Mouse (Mus musculus): ENCODE measurements around the gene Vti1a. TPM values are rescaled to one million over a fixed set of nuclear protein-coding genes. Genes with fewer than 3 reads are reported as not detected.

Vti1a gene
- polyA plus RNA-seq, 1 experiment, result 6.8 TPM

- no peak for TF ChIP-seq GATA1 (IDR thresholded peaks at IDR 0.05; ENCODE audit: borderline replicate concordance, low read length)
- TF ChIP-seq FLI1 (IDR thresholded peaks at IDR 0.05; ENCODE audit: low read length), result no peak
- Histone ChIP-seq H3K4me1 (peaks cover 16% of the 10 kb centered on the region), H3K27me3 (replicated peaks) (no peaks in the 10 kb centered on the region), H3K4me3 (replicated peaks) (no peak overlapping the region), H3K9me3 (no peaks in the 10 kb centered on the region), H3K36me3 (replicated peaks; ENCODE audit: low read length) (peaks cover 6% of the 10 kb centered on the region)
These were observed 175.3 kb downstream of the Vti1a start for GRCm38 (mm10) chr19:55491126-55492076.

- H3K27me3 ChIP-seq (replicated peaks), result no peaks in the 10 kb centered on the region
- no peak overlapping the region for H3K4me3 ChIP-seq (replicated peaks)
- TF ChIP-seq FLI1 (IDR thresholded peaks at IDR 0.05; ENCODE audit: low read length) (no peak), GATA1 (IDR thresholded peaks at IDR 0.05; ENCODE audit: borderline replicate concordance, low read length) (no peak)
- H3K4me1 ChIP-seq, result peaks cover 19% of the 10 kb centered on the region
- H3K36me3 ChIP-seq (replicated peaks; ENCODE audit: low read length), result peaks cover 30% of the 10 kb centered on the region
- H3K9me3 ChIP-seq, result no peaks in the 10 kb centered on the region
These were observed 180.2 kb downstream of the Vti1a start for GRCm38 (mm10) chr19:55496333-55496732.

GRCm38 (mm10) chr19:55499179-55499863 lies 183.2 kb downstream of the Vti1a start:
- Histone ChIP-seq H3K27me3 (replicated peaks) (no peaks in the 10 kb centered on the region), H3K36me3 (replicated peaks; ENCODE audit: low read length) (peaks cover 52% of the 10 kb centered on the region), H3K4me1 (peaks cover 19% of the 10 kb centered on the region), H3K9me3 (no peaks in the 10 kb centered on the region), H3K4me3 (replicated peaks) (no peak overlapping the region)
- no peak for TF ChIP-seq GATA1 (IDR thresholded peaks at IDR 0.05; ENCODE audit: borderline replicate concordance, low read length)
- TF ChIP-seq FLI1 (IDR thresholded peaks at IDR 0.05; ENCODE audit: low read length), result no peak

- H3K4me1 ChIP-seq, result no peaks in the 10 kb centered on the region
- peaks cover 78% of the 10 kb centered on the region for H3K36me3 ChIP-seq (replicated peaks; ENCODE audit: low read length)
- no peak overlapping the region for H3K4me3 ChIP-seq (replicated peaks)
- TF ChIP-seq FLI1 (IDR thresholded peaks at IDR 0.05; ENCODE audit: low read length) (no peak), GATA1 (IDR thresholded peaks at IDR 0.05; ENCODE audit: borderline replicate concordance, low read length) (no peak)
- no peaks in the 10 kb centered on the region for H3K9me3 ChIP-seq
- no peaks in the 10 kb centered on the region for H3K27me3 ChIP-seq (replicated peaks)
These were observed 185.9 kb downstream of the Vti1a start for GRCm38 (mm10) chr19:55501985-55502384.

GRCm38 (mm10) chr19:55503771-55504170 lies 187.7 kb downstream of the Vti1a start:
- Histone ChIP-seq H3K4me3 (replicated peaks) (no peak overlapping the region), H3K4me1 (no peaks in the 10 kb centered on the region), H3K27me3 (replicated peaks) (no peaks in the 10 kb centered on the region), H3K36me3 (replicated peaks; ENCODE audit: low read length) (peaks cover 79% of the 10 kb centered on the region), H3K9me3 (no peaks in the 10 kb centered on the region)
- TF ChIP-seq FLI1 (IDR thresholded peaks at IDR 0.05; ENCODE audit: low read length) (no peak), GATA1 (IDR thresholded peaks at IDR 0.05; ENCODE audit: borderline replicate concordance, low read length) (no peak)

GRCm38 (mm10) chr19:55507748-55508147 lies 191.7 kb downstream of the Vti1a start:
- no peaks in the 10 kb centered on the region for H3K4me1 ChIP-seq
- H3K4me3 ChIP-seq (replicated peaks), result no peak overlapping the region
- TF ChIP-seq GATA1 (IDR thresholded peaks at IDR 0.05; ENCODE audit: borderline replicate concordance, low read length) (no peak), FLI1 (IDR thresholded peaks at IDR 0.05; ENCODE audit: low read length) (no peak)
- no peaks in the 10 kb centered on the region for H3K9me3 ChIP-seq
- no peaks in the 10 kb centered on the region for H3K27me3 ChIP-seq (replicated peaks)
- peaks cover 60% of the 10 kb centered on the region for H3K36me3 ChIP-seq (replicated peaks; ENCODE audit: low read length)

GRCm38 (mm10) chr19:55508239-55508638 lies 192.1 kb downstream of the Vti1a start:
- Histone ChIP-seq H3K4me1 (no peaks in the 10 kb centered on the region), H3K36me3 (replicated peaks; ENCODE audit: low read length) (peaks cover 60% of the 10 kb centered on the region), H3K27me3 (replicated peaks) (no peaks in the 10 kb centered on the region), H3K4me3 (replicated peaks) (no peak overlapping the region), H3K9me3 (no peaks in the 10 kb centered on the region)
- TF ChIP-seq FLI1 (IDR thresholded peaks at IDR 0.05; ENCODE audit: low read length) (no peak), GATA1 (IDR thresholded peaks at IDR 0.05; ENCODE audit: borderline replicate concordance, low read length) (no peak)

- H3K27me3 ChIP-seq (replicated peaks), result no peaks in the 10 kb centered on the region
- H3K9me3 ChIP-seq, result no peaks in the 10 kb centered on the region
- peaks cover 54% of the 10 kb centered on the region for H3K36me3 ChIP-seq (replicated peaks; ENCODE audit: low read length)
- no peak overlapping the region for H3K4me3 ChIP-seq (replicated peaks)
- H3K4me1 ChIP-seq, result no peaks in the 10 kb centered on the region
- TF ChIP-seq FLI1 (IDR thresholded peaks at IDR 0.05; ENCODE audit: low read length) (no peak), GATA1 (IDR thresholded peaks at IDR 0.05; ENCODE audit: borderline replicate concordance, low read length) (no peak)
These were observed 192.9 kb downstream of the Vti1a start for GRCm38 (mm10) chr19:55508965-55509364.

- Histone ChIP-seq H3K9me3 (no peaks in the 10 kb centered on the region), H3K36me3 (replicated peaks; ENCODE audit: low read length) (peaks cover 47% of the 10 kb centered on the region), H3K4me3 (replicated peaks) (no peak overlapping the region), H3K4me1 (no peaks in the 10 kb centered on the region), H3K27me3 (replicated peaks) (no peaks in the 10 kb centered on the region)
- no peak for TF ChIP-seq GATA1 (IDR thresholded peaks at IDR 0.05; ENCODE audit: borderline replicate concordance, low read length)
- TF ChIP-seq FLI1 (IDR thresholded peaks at IDR 0.05; ENCODE audit: low read length), result no peak
These were observed 193.5 kb downstream of the Vti1a start for GRCm38 (mm10) chr19:55509618-55510017.

- Histone ChIP-seq H3K4me3 (replicated peaks) (no peak overlapping the region), H3K27me3 (replicated peaks) (no peaks in the 10 kb centered on the region), H3K4me1 (no peaks in the 10 kb centered on the region), H3K36me3 (replicated peaks; ENCODE audit: low read length) (peaks cover 16% of the 10 kb centered on the region), H3K9me3 (no peaks in the 10 kb centered on the region)
- no peak for TF ChIP-seq FLI1 (IDR thresholded peaks at IDR 0.05; ENCODE audit: low read length)
- no peak for TF ChIP-seq GATA1 (IDR thresholded peaks at IDR 0.05; ENCODE audit: borderline replicate concordance, low read length)
These were observed 197.8 kb downstream of the Vti1a start for GRCm38 (mm10) chr19:55513941-55514340.
